28 mouse cellular contexts compared by ENCODE assay signal in genomic region chr12:17578601-17579000, GRCm38 (mm10). TPM values are rescaled to one million over a fixed set of nuclear protein-coding genes. Genes with fewer than 3 reads are reported as not detected.
A peak's percentile ranks its signal among the peaks of the same experiment; 100 is the strongest.
DNase-seq lines count a peak whose midpoint lies in the region; ATAC-seq and TF ChIP-seq lines count a peak whose summit lies in the region.
"Had no signal": no experiment of that assay in that cellular context is flagged by ENCODE, and none has a peak within 500 bp of the region (broad histone marks: within the 10 kb centered on the region; RNA-seq: fewer than 3 reads in every experiment).

No protein-coding gene starts in this region.

- H3K9me3 ChIP-seq in liver, postnatal 0 days (ENCODE audit: low read length) = no peaks in the 10 kb centered on the region
- H3K9me3 ChIP-seq: embryonic facial prominence, embryonic 15.5 days; forebrain, embryonic 10.5 days; hindbrain, embryonic 15.5 days; kidney, embryonic 15.5 days; limb, embryonic 10.5 days; megakaryocyte, embryonic 14.5 days; midbrain, embryonic 15.5 days; neural tube, embryonic 13.5 days had no signal

- H3K4me3 ChIP-seq in liver, postnatal 0 days (ENCODE audit: low read depth, low read length) = no peak overlapping the region
- H3K4me3 ChIP-seq: embryonic facial prominence, embryonic 15.5 days; forebrain, embryonic 10.5 days; heart, adult 2 months; hindbrain, embryonic 15.5 days; kidney, embryonic 15.5 days; limb, embryonic 10.5 days; megakaryocyte, embryonic 14.5 days; midbrain, embryonic 15.5 days; myocyte; neural tube, embryonic 13.5 days had no signal

- H3K4me1 ChIP-seq in liver, postnatal 0 days (ENCODE audit: insufficient read depth) = no peaks in the 10 kb centered on the region

- no peak overlapping the region for H3K27ac ChIP-seq in liver, postnatal 0 days (ENCODE audit: low read depth)
- H3K27ac ChIP-seq: embryonic facial prominence, embryonic 15.5 days; forebrain, embryonic 10.5 days; heart, adult 2 months; hindbrain, embryonic 15.5 days; kidney, embryonic 15.5 days; limb, embryonic 10.5 days; midbrain, embryonic 15.5 days; neural tube, embryonic 13.5 days had no signal

- intact Hi-C loops in heart, postnatal 14 days (cut with DNase I) = no loop called here

- TF ChIP-seq CTCF in liver, postnatal 0 days (IDR thresholded peaks at IDR 0.05; ENCODE audit: low read depth) = no peak

- no peak for TF ChIP-seq EP300 in liver, postnatal 0 days (IDR thresholded peaks at IDR 0.05; ENCODE audit: low read depth)

- no peak overlapping the region for H3K9ac ChIP-seq in liver, postnatal 0 days (replicated peaks)
- H3K9ac ChIP-seq: embryonic facial prominence, embryonic 15.5 days; hindbrain, embryonic 15.5 days; kidney, embryonic 15.5 days; midbrain, embryonic 15.5 days; neural tube, embryonic 13.5 days had no signal

- no peaks in the 10 kb centered on the region for H3K36me3 ChIP-seq in liver, postnatal 0 days (replicated peaks; ENCODE audit: insufficient read depth, low read length)
- H3K36me3 ChIP-seq: embryonic facial prominence, embryonic 15.5 days; forebrain, embryonic 10.5 days; hindbrain, embryonic 15.5 days; kidney, embryonic 15.5 days; limb, embryonic 10.5 days; midbrain, embryonic 15.5 days; neural tube, embryonic 13.5 days had no signal

- H3K27me3 ChIP-seq in liver, postnatal 0 days (ENCODE audit: insufficient read depth, low read length) = no peaks in the 10 kb centered on the region
- H3K27me3 ChIP-seq: embryonic facial prominence, embryonic 15.5 days; hindbrain, embryonic 15.5 days; kidney, embryonic 15.5 days; midbrain, embryonic 15.5 days; neural tube, embryonic 13.5 days; Patski had no signal

- peak; percentile 72 for DNase-seq in heart, adult 11 months
- no peak for DNase-seq in heart, postnatal 14 days
- DNase-seq in R1 (ENCODE audit: low read depth, low spot score) = peak; percentile 30
- DNase-seq in liver, postnatal 0 days = no peak
- DNase-seq in kidney, postnatal 10 days = no peak
- no peak for DNase-seq in lung, postnatal 4 days
- DNase-seq in right cerebral cortex, postnatal 4 days = no peak
- DNase-seq: adrenal gland, postnatal 25 days; cerebellum, adult 8-10 months; gastrocnemius, postnatal 14 days; heart, adult 2 months; heart, postnatal 4 days; kidney, adult 11 months; retina, postnatal 1 day; thymus, postnatal 25 days had no signal

- ATAC-seq in granulocyte monocyte progenitor cell, adult 5-6 weeks (replicated peaks; ENCODE audit: poor library complexity, severe bottlenecking) = peak; percentile 60
- ATAC-seq in liver, postnatal 0 days = peak; percentile 40; the same call in 1 of the 2 replicates
- ATAC-seq: forebrain, embryonic 16.5 days; lung, postnatal 0 days; midbrain, embryonic 15.5 days; Patski had no signal

- H3K4me2 ChIP-seq in liver, postnatal 0 days (ENCODE audit: low read depth, low read length) = no peak overlapping the region
- H3K4me2 ChIP-seq: embryonic facial prominence, embryonic 15.5 days; hindbrain, embryonic 15.5 days; kidney, embryonic 15.5 days; midbrain, embryonic 15.5 days; neural tube, embryonic 13.5 days had no signal

- 45% methylated on average over 4 of the region's 4 CpGs for WGBS in liver, postnatal 0 days (ENCODE audit: insufficient replicate concordance)

RNA-seq across cellular contexts. Expression of gene Odc1, which starts 34.0 kb away (rescaled TPM):
- 10 to 100 TPM; 50.6 to 59.0 TPM for total RNA-seq in heart, postnatal 14 days (2021)
- total RNA-seq in granulocyte monocyte progenitor cell, adult 5-6 weeks (2014; fragmentation: Nextera tagmentation) = 145 and 151 TPM in 2 replicates
- 379 and 430 TPM in 2 replicates for total RNA-seq in granulocyte monocyte progenitor cell, adult 5-6 weeks (2017)
- 158 and 161 TPM in 2 replicates for polyA plus RNA-seq in liver, postnatal 0 days (2015; fragmentation: Nextera tagmentation; extraction: Ambion mirVana)

Comparison
In these comparisons a context has a peak if more than half of its experiments do, and no peak if none do; other contexts are left out.
1. DNase-seq: peak in heart, adult 11 months (single experiment) and R1 (single experiment); none in heart, postnatal 14 days (0 of 2), liver, postnatal 0 days (single experiment), kidney, postnatal 10 days (single experiment), lung, postnatal 4 days (0 of 2) and right cerebral cortex, postnatal 4 days (single experiment).